Mouse (Mus musculus): ENCODE measurements around the gene Gpr156.
"Not testable (repeated sequence)": the region's sequence is repeated elsewhere in the genome, so short reads cannot be mapped to it uniquely, and the experiment has no call there.

The Gpr156 gene

DNA sequence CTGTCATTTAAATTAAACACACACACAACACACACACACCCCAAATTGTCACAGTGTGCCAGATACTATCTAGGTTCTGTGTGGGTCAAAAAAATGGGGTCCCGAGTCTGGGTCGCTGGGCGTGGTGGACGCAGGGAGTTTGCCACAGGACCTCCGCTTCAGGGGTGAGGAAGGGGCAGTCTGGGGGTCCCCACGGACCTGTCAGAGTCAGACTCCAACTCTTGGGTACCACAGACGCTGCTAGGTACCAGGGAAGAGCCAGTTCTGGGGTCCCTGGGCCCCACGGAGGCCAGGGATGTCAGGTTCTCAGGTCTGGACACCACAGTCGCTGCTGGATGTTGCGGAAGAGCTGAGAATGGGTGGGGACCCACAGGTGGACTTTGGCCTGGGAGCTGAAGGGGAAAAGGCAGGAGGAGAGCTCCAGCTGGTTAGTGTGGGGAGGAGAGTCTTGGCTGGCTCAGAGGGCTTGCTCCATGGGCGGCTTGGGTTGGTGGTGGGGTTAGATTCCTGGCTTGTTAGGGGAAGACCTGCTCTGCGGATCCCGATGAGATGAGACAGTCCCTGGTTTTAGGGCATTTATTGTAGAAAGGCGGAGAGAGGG is 39.9 kb downstream of the Gpr156 start:
- DNase-seq (ENCODE audit: low read depth, low spot score), result no peak

- no peak for DNase-seq (ENCODE audit: low read depth, low spot score)
These were observed 40.5 kb downstream of the Gpr156 start for GRCm38 (mm10) chr16:37956751-37957150.

GRCm38 (mm10) chr16:37962696-37963095 is 46.4 kb downstream of the Gpr156 start:
- not testable (repeated sequence) for DNase-seq (ENCODE audit: low read depth, low spot score)

- DNase-seq (ENCODE audit: low read depth, low spot score), result no peak
These were observed 47.3 kb downstream of the Gpr156 start for GRCm38 (mm10) chr16:37963331-37964281.

DNA sequence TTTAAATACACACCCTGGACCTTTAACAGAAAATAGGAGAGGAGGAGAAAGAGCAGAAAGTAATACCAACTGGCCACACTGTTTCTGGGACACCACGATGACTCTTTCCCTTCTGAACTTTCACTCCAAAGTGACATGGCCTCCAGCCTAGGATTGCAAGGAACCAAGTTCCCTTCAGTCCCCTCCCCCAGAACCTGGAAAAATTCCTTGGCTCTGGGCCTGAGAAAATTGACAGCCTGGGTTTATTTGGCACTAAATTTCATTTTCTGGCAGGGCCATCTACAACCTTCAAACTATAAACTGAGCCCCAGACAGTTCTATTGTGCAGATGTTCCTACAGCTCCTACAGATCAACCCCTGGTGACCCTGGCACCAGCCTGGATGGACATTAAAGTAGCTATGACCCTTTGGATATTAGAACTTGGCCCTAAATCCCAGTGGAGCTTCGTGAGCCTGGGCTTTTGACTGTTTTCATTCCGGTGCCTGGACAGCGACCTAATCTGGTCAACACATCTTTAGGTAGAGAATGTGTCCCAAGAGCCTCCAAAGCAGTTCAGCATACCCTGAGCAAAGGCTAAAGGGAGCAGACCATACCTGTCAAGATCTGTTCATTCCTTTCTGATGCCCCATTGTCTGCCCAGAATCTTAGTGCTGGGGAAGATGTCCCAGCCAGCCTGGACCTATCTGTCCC is 48.2 kb downstream of the Gpr156 start:
- DNase-seq (ENCODE audit: low read depth, low spot score), result no peak

DNA sequence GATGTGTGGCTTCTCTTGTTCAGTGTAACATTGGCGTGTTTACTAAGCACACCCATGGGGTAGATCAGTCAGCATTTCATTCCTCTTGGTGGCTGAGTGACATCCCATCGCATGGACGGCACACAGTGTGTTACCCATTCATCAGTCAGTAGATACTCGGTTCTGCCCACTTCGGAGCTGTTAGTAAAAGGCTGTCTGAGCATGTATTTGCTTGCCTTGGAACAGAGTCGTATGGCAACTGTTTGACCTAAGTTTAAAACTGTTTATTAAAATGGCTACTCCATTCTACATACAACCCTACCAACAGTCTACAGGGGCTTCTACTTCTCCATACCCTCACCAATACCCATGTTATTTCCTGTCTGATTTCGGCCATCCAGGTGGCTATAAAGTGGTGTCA is 50.6 kb downstream of the Gpr156 start:
- DNase-seq (ENCODE audit: low read depth, low spot score), result no peak

GRCm38 (mm10) chr16:37967415-37967814 is 51.1 kb downstream of the Gpr156 start:
- DNase-seq (ENCODE audit: low read depth, low spot score), result no peak

GRCm38 (mm10) chr16:37971522-37971921 is 55.2 kb downstream of the Gpr156 start:
- no peak for DNase-seq (ENCODE audit: low read depth, low spot score)

DNA sequence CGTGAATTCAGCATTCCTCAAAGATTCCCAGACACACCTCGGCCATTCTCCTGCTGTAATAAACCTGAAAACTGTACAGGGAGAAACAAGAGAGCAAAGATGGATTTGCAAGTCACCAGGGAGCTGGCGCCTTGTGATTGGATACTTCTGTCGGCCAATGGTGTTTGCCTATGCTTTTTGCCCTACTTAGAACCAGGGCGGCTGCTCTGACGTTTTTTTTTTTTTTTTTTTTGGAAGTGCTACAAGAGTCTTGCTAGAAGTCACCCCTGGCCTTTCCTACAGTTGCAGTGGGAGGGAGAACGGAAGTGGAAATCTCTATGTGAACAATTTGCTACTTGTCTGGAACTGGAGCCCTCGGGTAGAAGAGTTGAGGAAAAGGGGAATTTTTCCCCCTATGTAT is 56.1 kb downstream of the Gpr156 start:
- no peak for DNase-seq (ENCODE audit: low read depth, low spot score)

GRCm38 (mm10) chr16:37973239-37973638 is 56.9 kb downstream of the Gpr156 start:
- not testable (repeated sequence) for DNase-seq (ENCODE audit: low read depth, low spot score)

GRCm38 (mm10) chr16:37973855-37974519 is 57.7 kb downstream of the Gpr156 start:
- no peak for DNase-seq (ENCODE audit: low read depth, low spot score)

GRCm38 (mm10) chr16:37974520-37975340 is 58.4 kb downstream of the Gpr156 start:
- no peak for DNase-seq (ENCODE audit: low read depth, low spot score)

DNA sequence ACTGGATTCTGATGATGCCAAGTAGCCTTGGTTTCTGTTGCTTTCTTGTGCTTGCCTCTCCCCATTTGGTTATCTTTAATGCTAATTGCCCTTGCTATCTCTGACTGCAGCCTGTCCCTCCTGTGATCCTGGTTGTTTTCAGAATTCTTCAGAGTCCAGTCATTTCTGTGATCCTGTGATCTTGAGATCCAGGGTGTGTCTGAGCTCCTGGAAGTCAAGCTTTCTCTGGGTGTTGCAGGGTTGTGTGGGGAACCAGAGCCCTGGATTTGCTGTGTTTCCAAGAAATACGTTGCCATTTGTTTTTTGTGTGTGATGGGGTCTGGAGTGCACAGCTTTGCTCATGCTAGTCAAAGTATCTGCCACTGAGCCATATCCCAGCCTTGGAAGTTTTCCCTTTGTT is 65.6 kb downstream of the Gpr156 start:
- no peak for DNase-seq (ENCODE audit: low read depth, low spot score)

DNA sequence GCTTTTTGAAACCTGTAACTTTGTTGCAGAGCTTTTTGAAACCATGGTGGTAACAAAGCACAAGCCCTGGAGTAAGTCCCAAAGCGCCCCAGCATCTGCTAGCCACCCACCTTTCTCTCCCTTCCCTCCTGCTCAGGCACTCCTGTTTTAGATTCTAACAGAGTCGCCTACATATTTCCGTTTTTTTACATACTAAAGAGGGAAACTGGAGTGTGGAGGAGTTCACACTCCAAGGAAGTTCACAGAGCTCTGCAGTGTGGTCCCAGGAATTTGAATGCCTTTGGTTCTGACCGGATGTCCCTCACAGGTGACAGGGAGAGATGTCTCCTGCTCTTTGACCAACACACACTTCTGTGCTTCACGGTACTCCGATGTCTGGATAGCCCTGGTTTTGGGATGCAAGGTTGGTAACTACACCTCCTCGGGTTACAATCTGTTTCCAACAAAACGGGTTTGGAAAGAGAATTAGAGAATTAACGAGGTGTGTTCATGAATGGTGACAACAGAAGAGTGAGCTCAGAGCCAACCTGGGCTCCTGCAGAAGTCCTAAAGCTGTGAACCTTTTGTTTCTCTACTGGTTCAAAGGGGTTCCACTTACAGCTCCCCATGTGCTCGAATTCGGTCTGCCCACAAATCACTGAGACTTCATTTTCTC is 72.0 kb downstream of the Gpr156 start:
- DNase-seq (ENCODE audit: low read depth, low spot score), result peak; percentile 70

DNA sequence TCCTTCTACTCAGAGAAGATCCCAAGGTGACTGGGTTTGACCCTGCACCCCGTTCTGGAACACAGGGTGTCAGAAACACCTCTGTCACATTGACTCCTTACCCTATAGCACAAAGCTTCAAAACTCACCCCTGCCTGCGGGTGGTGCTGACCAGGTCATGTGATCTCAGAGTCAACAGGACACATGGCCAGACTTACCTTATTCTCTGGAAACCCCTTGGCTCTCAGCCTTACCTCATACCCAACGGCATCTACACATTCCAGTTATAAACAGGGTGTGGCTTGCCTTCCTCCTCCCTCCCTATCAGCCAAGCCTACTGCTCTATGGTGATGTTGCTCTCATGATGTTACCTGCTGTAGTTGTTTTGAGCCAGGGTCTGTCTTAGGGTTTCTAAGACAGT is 73.5 kb downstream of the Gpr156 start:
- no peak for DNase-seq (ENCODE audit: low read depth, low spot score)

GRCm38 (mm10) chr16:37990553-37991344 is 74.5 kb downstream of the Gpr156 start:
- DNase-seq (ENCODE audit: low read depth, low spot score), result no peak

DNA sequence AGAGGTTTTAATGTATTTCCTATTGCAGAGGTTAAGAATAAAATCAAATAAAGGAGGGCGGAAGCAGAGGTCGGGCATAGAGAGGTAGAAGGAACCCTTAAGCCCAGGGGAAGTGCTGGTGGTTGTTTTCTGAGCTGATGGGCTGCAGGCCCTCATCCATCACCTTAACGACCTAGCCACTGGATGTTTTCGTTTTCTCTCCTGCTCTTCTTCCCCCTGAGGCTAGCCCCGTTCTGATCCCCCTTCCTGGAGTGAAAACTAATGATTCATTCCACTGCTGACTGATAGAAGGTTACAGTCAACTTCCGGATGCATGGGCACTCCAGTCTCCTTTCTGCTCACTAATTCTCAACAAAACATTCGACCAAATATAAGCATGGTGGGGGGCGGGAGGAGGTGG is 76.5 kb downstream of the Gpr156 start:
- no peak for DNase-seq (ENCODE audit: low read depth, low spot score)

DNA sequence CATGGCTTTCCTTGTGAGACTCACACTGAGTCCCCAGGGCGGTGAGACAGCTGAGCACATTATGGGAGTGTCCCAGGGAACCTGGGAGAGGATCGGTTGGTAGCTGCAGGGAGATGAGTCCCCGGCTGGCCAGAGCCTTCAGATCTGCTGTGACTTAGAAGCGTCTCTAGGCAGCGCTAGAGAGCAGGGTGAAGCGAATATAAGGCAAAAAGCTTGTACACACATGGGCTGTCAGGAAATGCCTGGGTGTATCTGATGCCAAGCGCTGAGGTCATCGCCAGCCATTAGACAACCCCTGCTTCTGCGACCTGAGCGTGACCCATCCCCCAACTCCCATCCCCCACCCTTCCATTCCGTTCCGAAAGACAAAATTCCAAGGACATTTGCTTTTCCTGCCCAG is 78.4 kb downstream of the Gpr156 start:
- peak; percentile 72 for DNase-seq (ENCODE audit: low read depth, low spot score)

DNA sequence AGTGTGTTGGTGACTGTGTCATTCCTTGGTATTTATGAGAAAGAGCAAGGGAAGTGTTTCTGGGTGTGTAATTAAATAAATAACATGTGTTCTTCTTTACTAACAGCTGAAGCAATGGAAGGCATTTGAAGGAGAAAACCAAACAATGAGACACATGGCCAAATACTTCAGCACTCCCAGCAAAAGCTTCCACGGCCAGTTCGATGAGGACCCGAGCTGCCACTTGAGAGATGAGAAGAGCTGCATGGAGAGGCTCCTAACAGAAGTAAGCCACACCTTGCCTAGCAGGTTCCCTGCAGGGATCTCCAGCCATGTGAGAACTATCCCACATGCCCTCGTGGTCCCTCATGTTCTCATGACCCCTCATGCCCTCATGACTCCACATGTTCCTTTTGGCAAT is 81.5 kb downstream of the Gpr156 start:
- DNase-seq (ENCODE audit: low read depth, low spot score), result no peak

DNA sequence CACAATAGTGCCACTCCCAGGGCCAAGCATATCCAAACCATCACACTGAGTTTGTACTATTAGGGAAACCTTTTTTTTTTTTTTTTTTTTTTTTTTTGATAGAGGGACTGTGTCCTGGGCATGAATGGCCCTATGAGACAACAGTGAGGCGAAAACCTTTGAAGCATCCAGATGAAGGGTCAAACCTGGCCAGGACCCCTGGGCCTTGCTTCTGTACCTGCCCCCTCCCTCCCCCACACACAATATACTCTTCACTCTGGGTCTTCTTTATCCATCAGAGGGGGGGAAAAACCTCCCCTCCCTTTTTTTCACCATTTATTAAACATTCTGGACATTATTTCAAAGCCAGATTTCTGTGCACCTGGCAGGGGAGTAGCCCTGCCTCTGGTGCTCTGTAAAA is 83.5 kb downstream of the Gpr156 start:
- DNase-seq (ENCODE audit: low read depth, low spot score), result no peak
